Mouse (Mus musculus) lung, embryonic 15.5 days (tissue): ENCODE measurements around the gene Unc5cl. TPM values are rescaled to one million over a fixed set of nuclear protein-coding genes. Genes with fewer than 3 reads are reported as not detected.
A peak's percentile ranks its signal among the peaks of the same experiment; 100 is the strongest.

Experiments used
- ATAC-seq: fragments of 200-750 bp; cut with Nextera tagmentation; 2 replicates; pipeline ENCODE4 v1.8.0; 2017; ENCODE audit warnings: moderate number of reproducible peaks, borderline replicate concordance; ENCODE audit not compliant: low FRiP score, low TSS enrichment; ENCODE audit errors: extremely low read depth
- H3K27ac ChIP-seq: fragments of 300-500 bp; sonication (generic); 2 replicates; pipeline ENCODE4 v1.5.1; 2015; ENCODE audit warnings: moderate library complexity, mild to moderate bottlenecking, inconsistent platforms
- H3K27me3 ChIP-seq: fragments of 300-500 bp; sonication (generic); 2 replicates; pipeline ENCODE4 v1.6.1; 2015; ENCODE audit warnings: inconsistent platforms
- H3K36me3 ChIP-seq: fragments of 300-500 bp; sonication (generic); 2 replicates; pipeline ENCODE4 v1.6.1; 2015; ENCODE audit warnings: inconsistent platforms
- H3K4me1 ChIP-seq: fragments of 300-500 bp; sonication (generic); 2 replicates; pipeline ENCODE4 v1.6.1; 2015; ENCODE audit warnings: inconsistent platforms
- H3K4me2 ChIP-seq: fragments of 300-500 bp; sonication (generic); 2 replicates; pipeline ENCODE4 v1.6.1; 2015; ENCODE audit warnings: inconsistent platforms, mild to moderate bottlenecking, moderate library complexity
- H3K4me3 ChIP-seq: fragments of 300-500 bp; sonication (generic); 2 replicates; pipeline ENCODE4 v1.5.1; 2015; ENCODE audit warnings: mild to moderate bottlenecking, inconsistent platforms
- H3K9ac ChIP-seq: fragments of 300-500 bp; sonication (generic); 2 replicates; pipeline ENCODE4 v1.6.1; 2015; ENCODE audit warnings: inconsistent platforms
- H3K9me3 ChIP-seq: fragments of 300-500 bp; sonication (generic); 2 replicates; pipeline ENCODE4 v1.6.1; 2016; ENCODE audit warnings: inconsistent platforms
- WGBS: fragments of 180-500 bp; shearing (Covaris S2); methylation state at CpG from one replicate; pipeline ENCODE4 v1.1.7; 2015; 5-methylcytosine and 5-hydroxymethylcytosine counted together
- polyA plus RNA-seq: library from polyadenylated mRNA; unstranded; fragments of >200 nt; fragmentation: Nextera tagmentation; extraction: Ambion mirVana; gene quantifications from 2 replicates; pipeline ENCODE4 v1.2.1, GENCODE M21; 2015

Gene Unc5cl
- polyA plus RNA-seq, 1 experiment from 2014 or later = 2.4 TPM

GRCm38 (mm10) chr17:48433006-48433655 is 21.6 kb upstream of the Unc5cl start:
- H3K36me3 ChIP-seq = no peaks in the 10 kb centered on the region
- no peak overlapping the region for H3K4me3 ChIP-seq
- H3K27ac ChIP-seq = no peak overlapping the region
- H3K27me3 ChIP-seq = no peaks in the 10 kb centered on the region
- H3K9me3 ChIP-seq = no peaks in the 10 kb centered on the region
- 70% methylated on average over 20 of the region's 20 CpGs for WGBS
- no peak for ATAC-seq
- no peak overlapping the region for H3K9ac ChIP-seq
- H3K4me1 ChIP-seq = peaks cover 41% of the 10 kb centered on the region
- no peak overlapping the region for H3K4me2 ChIP-seq

- WGBS = 44% methylated on average over 6 of the region's 6 CpGs
- H3K36me3 ChIP-seq = no peaks in the 10 kb centered on the region
- no peak overlapping the region for H3K4me3 ChIP-seq
- no peak overlapping the region for H3K9ac ChIP-seq
- H3K27ac ChIP-seq = 0 out of 2 replicates have a peak overlapping the region, but pooled peaks have one; percentile 15
- no peak overlapping the region for H3K4me2 ChIP-seq
- no peaks in the 10 kb centered on the region for H3K27me3 ChIP-seq
- no peaks in the 10 kb centered on the region for H3K9me3 ChIP-seq
- ATAC-seq = no peak
- peaks cover 38% of the 10 kb centered on the region for H3K4me1 ChIP-seq
Observed at GRCm38 (mm10) chr17:48433689-48434330, 20.9 kb upstream of the Unc5cl start.

- Histone ChIP-seq H3K9ac (no peak overlapping the region), H3K4me3 (no peak overlapping the region), H3K27me3 (no peaks in the 10 kb centered on the region), H3K27ac (no peak overlapping the region), H3K9me3 (no peaks in the 10 kb centered on the region), H3K4me1 (peaks cover 38% of the 10 kb centered on the region), H3K36me3 (no peaks in the 10 kb centered on the region), H3K4me2 (no peak overlapping the region)
- WGBS = 63% methylated on average over 5 of the region's 5 CpGs
- ATAC-seq = no peak
Observed at GRCm38 (mm10) chr17:48434479-48434878, 20.2 kb upstream of the Unc5cl start.

GRCm38 (mm10) chr17:48436487-48436886 is 18.2 kb upstream of the Unc5cl start:
- no peak for ATAC-seq
- no peak overlapping the region for H3K9ac ChIP-seq
- H3K36me3 ChIP-seq = no peaks in the 10 kb centered on the region
- H3K4me3 ChIP-seq = no peak overlapping the region
- H3K27ac ChIP-seq = peak overlapping the region; percentile 39
- H3K4me1 ChIP-seq = peaks cover 24% of the 10 kb centered on the region
- no peaks in the 10 kb centered on the region for H3K27me3 ChIP-seq
- H3K4me2 ChIP-seq = no peak overlapping the region
- WGBS = 57% methylated on average over 1 of the region's 1 CpGs
- no peaks in the 10 kb centered on the region for H3K9me3 ChIP-seq

GRCm38 (mm10) chr17:48437421-48437911 is 17.2 kb upstream of the Unc5cl start:
- H3K9me3 ChIP-seq = no peaks in the 10 kb centered on the region
- H3K9ac ChIP-seq = no peak overlapping the region
- peaks cover 20% of the 10 kb centered on the region for H3K4me1 ChIP-seq
- no peak overlapping the region for H3K4me3 ChIP-seq
- H3K27ac ChIP-seq = peak overlapping the region; percentile 39
- no peaks in the 10 kb centered on the region for H3K36me3 ChIP-seq
- peak; percentile 43; the same call in 1 of the 2 replicates for ATAC-seq
- H3K4me2 ChIP-seq = no peak overlapping the region
- no peaks in the 10 kb centered on the region for H3K27me3 ChIP-seq
- 18% methylated on average over 7 of the region's 7 CpGs for WGBS

- no peak overlapping the region for H3K27ac ChIP-seq
- H3K36me3 ChIP-seq = no peaks in the 10 kb centered on the region
- H3K27me3 ChIP-seq = no peaks in the 10 kb centered on the region
- no peaks in the 10 kb centered on the region for H3K9me3 ChIP-seq
- H3K9ac ChIP-seq = no peak overlapping the region
- no peak overlapping the region for H3K4me3 ChIP-seq
- H3K4me2 ChIP-seq = no peak overlapping the region
- 53% methylated on average over 7 of the region's 7 CpGs for WGBS
- H3K4me1 ChIP-seq = no peaks in the 10 kb centered on the region
- ATAC-seq = no peak
Observed at GRCm38 (mm10) chr17:48442745-48443457, 11.8 kb upstream of the Unc5cl start.

- H3K9ac ChIP-seq = no peak overlapping the region
- no peaks in the 10 kb centered on the region for H3K27me3 ChIP-seq
- WGBS = 76% methylated on average over 16 of the region's 16 CpGs
- no peak overlapping the region for H3K4me3 ChIP-seq
- H3K4me2 ChIP-seq = no peak overlapping the region
- no peaks in the 10 kb centered on the region for H3K36me3 ChIP-seq
- H3K27ac ChIP-seq = no peak overlapping the region
- no peaks in the 10 kb centered on the region for H3K4me1 ChIP-seq
- ATAC-seq = no peak
- H3K9me3 ChIP-seq = no peaks in the 10 kb centered on the region
Observed at GRCm38 (mm10) chr17:48443542-48444145, 11.1 kb upstream of the Unc5cl start.

GRCm38 (mm10) chr17:48447675-48448074 is 7.0 kb upstream of the Unc5cl start:
- Histone ChIP-seq H3K27me3 (no peaks in the 10 kb centered on the region), H3K4me3 (no peak overlapping the region), H3K27ac (no peak overlapping the region), H3K36me3 (no peaks in the 10 kb centered on the region), H3K9me3 (no peaks in the 10 kb centered on the region), H3K4me1 (no peaks in the 10 kb centered on the region), H3K9ac (no peak overlapping the region), H3K4me2 (no peak overlapping the region)
- no peak for ATAC-seq
- WGBS = 72% methylated on average over 8 of the region's 8 CpGs

- no peak overlapping the region for H3K4me3 ChIP-seq
Observed at GRCm38 (mm10) chr17:48450666-48451352, 3.9 kb upstream of the Unc5cl start.

GRCm38 (mm10) chr17:48451353-48451675 is 3.4 kb upstream of the Unc5cl start, which contains the start of gene Tspo2:
TSS of gene Tspo2 (minus strand) at chr17:48451522.
- Histone ChIP-seq H3K9ac (no peak within 1 kb of the TSS), H3K9me3 (no peaks in the 10 kb centered on the region), H3K36me3 (no peaks in the 10 kb centered on the region), H3K4me2 (no peak within 1 kb of the TSS), H3K4me1 (0 out of 2 replicates have a peak, but pooled peaks cover 3% of the 10 kb centered on the region), H3K27me3 (no peaks in the 10 kb centered on the region), H3K27ac (no peak within 1 kb of the TSS), H3K4me3 (no peak within 1 kb of the TSS)
- WGBS = 48% methylated on average over 7 of the region's 7 CpGs
- peak; percentile 40; the same call in 1 of the 2 replicates for ATAC-seq

More at GRCm38 (mm10) chr17:48450666-48451352, 3.9 kb upstream of the Unc5cl start:
- Histone ChIP-seq H3K36me3 (no peaks in the 10 kb centered on the region), H3K27me3 (no peaks in the 10 kb centered on the region), H3K9me3 (no peaks in the 10 kb centered on the region), H3K9ac (no peak overlapping the region), H3K27ac (no peak overlapping the region), H3K4me1 (0 out of 2 replicates have a peak, but pooled peaks cover 3% of the 10 kb centered on the region), H3K4me2 (no peak overlapping the region)
- no peak for ATAC-seq
- WGBS = 76% methylated on average over 13 of the region's 13 CpGs

GRCm38 (mm10) chr17:48451753-48452444 is 2.8 kb upstream of the Unc5cl start:
- H3K4me2 ChIP-seq = no peak overlapping the region
- H3K27ac ChIP-seq = no peak overlapping the region
- 0 out of 2 replicates have a peak, but pooled peaks cover 3% of the 10 kb centered on the region for H3K4me1 ChIP-seq
- no peaks in the 10 kb centered on the region for H3K27me3 ChIP-seq
- H3K4me3 ChIP-seq = no peak overlapping the region
- H3K9ac ChIP-seq = no peak overlapping the region
- no peaks in the 10 kb centered on the region for H3K36me3 ChIP-seq
- 60% methylated on average over 9 of the region's 9 CpGs for whole genome bisulfite sequencing
- ATAC-seq = no peak
- no peaks in the 10 kb centered on the region for H3K9me3 ChIP-seq
